Mouse (Mus musculus) G1E (cell line): ENCODE measurements around the gene Rap1b. TPM values are rescaled to one million over a fixed set of nuclear protein-coding genes. Genes with fewer than 3 reads are reported as not detected.

Experiments
- ATAC-seq: 2 replicates; pipeline ENCODE4 v1.8.0; 2016; ENCODE audit warnings: mild to moderate bottlenecking; ENCODE audit not compliant: insufficient number of reproducible peaks, poor library complexity, low FRiP score, severe bottlenecking; ENCODE audit errors: extremely low read depth
- DNase-seq: peaks from one replicate; pipeline ENCODE4 v3.0.0; 2012; ENCODE audit warnings: low spot score
- H3K27me3 ChIP-seq: 2 replicates; pipeline ENCODE4 v1.6.1; 2012; ENCODE audit warnings: mild to moderate bottlenecking, low read length, inconsistent platforms; ENCODE audit not compliant: insufficient read depth
- H3K36me3 ChIP-seq: replicated peaks from 2 replicates; pipeline ENCODE3; 2012; ENCODE audit warnings: mild to moderate bottlenecking, inconsistent platforms
- H3K4me1 ChIP-seq: 2 replicates; pipeline ENCODE4 v1.6.1; 2012; ENCODE audit warnings: low read depth, low read length, inconsistent platforms, mixed read lengths; ENCODE audit not compliant: insufficient read depth
- H3K4me3 ChIP-seq: 2 replicates; pipeline ENCODE4 v1.5.1; 2012; ENCODE audit warnings: low read depth, mild to moderate bottlenecking, inconsistent platforms, low read length, moderate library complexity, mixed read lengths
- H3K9me3 ChIP-seq: replicated peaks from 2 replicates; pipeline ENCODE4 v1.6.1; 2012; ENCODE audit warnings: inconsistent platforms
- CTCF ChIP-seq: IDR thresholded peaks from 2 replicates; pipeline ENCODE4 v1.5.1; 2012; ENCODE audit warnings: low read depth, low read length, inconsistent platforms, mixed read lengths
- GATA1 ChIP-seq: IDR thresholded peaks from 2 replicates; pipeline ENCODE4 v1.6.1; 2012; ENCODE audit warnings: borderline replicate concordance, low read length, inconsistent platforms, mixed read lengths
- GATA2 ChIP-seq: IDR thresholded peaks from 2 replicates; pipeline ENCODE4 v1.6.1; 2012; ENCODE audit warnings: low read depth, low read length, inconsistent platforms, borderline replicate concordance
- POLR2AphosphoS5 ChIP-seq: IDR thresholded peaks from 2 replicates; pipeline ENCODE4 v1.6.1; 2012; ENCODE audit warnings: low read depth, low read length, inconsistent platforms; ENCODE audit not compliant: insufficient replicate concordance
- TAL1 ChIP-seq: conservative IDR thresholded peaks from 2 replicates; pipeline ENCODE4 v1.6.1; 2012; ENCODE audit warnings: low read depth, low read length, inconsistent platforms, mixed read lengths
- polyA plus RNA-seq: library from polyadenylated mRNA; stranded (reverse); fragments of >175 nt; gene quantifications from 2 replicates; pipeline ENCODE4 v1.2.3, GENCODE M21; 2012
- total RNA-seq, 2 experiments: library from RNA; stranded (forward) in 1 of 2; stranded (reverse) in 1 of 2; fragments of 200-1000 nt in 1 of 2; fragments of >200 nt in 1 of 2; fragmentation: Nextera tagmentation in 1 of 2; gene quantifications; 2 replicates each; pipeline ENCODE4 v1.2.3; 2014 to 2017

The Rap1b gene
- total and polyA plus RNA-seq, 3 experiments, result 23.4 to 121 (median 73.1) TPM

DNA sequence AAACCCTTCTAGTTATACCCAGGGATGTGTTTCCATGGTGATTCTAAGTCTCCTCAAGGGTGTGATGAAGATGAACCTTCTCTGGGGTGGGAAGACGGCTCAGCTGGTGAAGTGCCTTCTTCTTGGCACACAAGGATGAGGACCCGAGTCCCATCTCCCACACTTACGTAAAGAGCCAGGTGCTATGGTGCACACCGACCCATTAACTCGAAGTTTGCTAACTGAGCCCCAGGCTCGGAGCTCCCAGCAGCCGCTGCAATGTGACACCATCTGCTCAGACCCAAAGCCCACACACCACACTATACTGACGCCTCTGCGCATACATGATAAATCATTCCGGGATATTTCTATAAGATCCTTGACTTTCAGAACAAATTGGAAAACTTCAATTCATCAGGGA lies 29.1 kb upstream of the Rap1b start:
- Histone ChIP-seq H3K9me3 (no peaks in the 10 kb centered on the region), H3K27me3 (no peaks in the 10 kb centered on the region), H3K36me3 (no peaks in the 10 kb centered on the region), H3K4me3 (no peak overlapping the region), H3K4me1 (no peaks in the 10 kb centered on the region)
- TF ChIP-seq TAL1, result no peak
- TF ChIP-seq CTCF, result no peak
- no peak for TF ChIP-seq POLR2AphosphoS5
- TF ChIP-seq GATA1, result no peak
- TF ChIP-seq GATA2, result no peak
- DNase-seq (no peak), ATAC-seq (no peak)

DNA sequence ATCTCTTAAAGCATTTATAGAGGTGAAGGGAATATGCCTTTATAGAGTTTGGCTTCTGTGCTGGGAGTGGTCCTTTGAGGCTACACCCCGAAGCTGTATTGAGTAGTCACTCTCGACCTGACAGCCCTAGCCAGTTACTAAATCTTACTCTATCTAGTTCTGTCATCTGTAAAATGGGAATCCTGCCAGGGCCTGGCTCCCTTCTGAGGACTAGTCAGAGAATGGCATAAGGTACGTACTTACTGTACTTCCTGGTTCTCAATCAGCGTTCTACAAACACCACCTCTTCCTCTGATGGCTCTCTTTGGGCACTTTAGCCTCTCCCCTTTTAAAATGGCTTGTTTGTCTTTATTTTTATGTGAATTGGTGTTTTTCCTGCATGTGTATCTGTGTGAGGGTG lies 28.1 kb upstream of the Rap1b start:
- ATAC-seq, result no peak
- DNase-seq, result no peak
- Histone ChIP-seq H3K36me3 (no peaks in the 10 kb centered on the region), H3K4me1 (no peaks in the 10 kb centered on the region), H3K9me3 (no peaks in the 10 kb centered on the region), H3K27me3 (no peaks in the 10 kb centered on the region), H3K4me3 (no peak overlapping the region)
- TF ChIP-seq GATA2, result no peak
- TF ChIP-seq CTCF, result no peak
- TF ChIP-seq POLR2AphosphoS5, result no peak
- no peak for TF ChIP-seq GATA1
- TF ChIP-seq TAL1, result no peak

DNA sequence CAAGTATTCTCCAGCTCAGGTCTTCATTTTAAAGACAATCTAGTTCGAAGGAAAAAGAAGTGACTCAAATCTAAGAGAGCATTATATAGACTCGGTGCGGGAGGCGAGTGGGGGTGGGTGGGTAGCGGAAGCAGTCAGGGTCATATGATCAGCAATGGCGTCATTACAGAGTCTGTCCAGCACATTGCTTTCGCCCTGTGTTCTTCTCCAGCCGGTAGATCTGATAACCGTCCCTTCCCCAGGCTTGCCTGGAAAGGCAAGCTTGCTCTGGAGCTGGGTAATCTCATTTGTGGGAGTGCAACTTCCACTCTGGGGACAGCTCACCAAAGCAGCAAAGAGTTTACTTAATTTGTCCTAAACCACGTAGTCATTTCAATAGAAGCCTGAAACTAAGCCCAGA lies 26.6 kb upstream of the Rap1b start:
- Histone ChIP-seq H3K27me3 (no peaks in the 10 kb centered on the region), H3K4me1 (no peaks in the 10 kb centered on the region), H3K36me3 (no peaks in the 10 kb centered on the region), H3K9me3 (no peaks in the 10 kb centered on the region), H3K4me3 (no peak overlapping the region)
- no peak for ATAC-seq
- TF ChIP-seq GATA1 (no peak), TAL1 (no peak), GATA2 (no peak), POLR2AphosphoS5 (no peak), CTCF (no peak)
- no peak for DNase-seq

- no peak for DNase-seq
- H3K4me3 ChIP-seq, result no peak overlapping the region
- ATAC-seq, result no peak
- no peaks in the 10 kb centered on the region for H3K27me3 ChIP-seq
- no peaks in the 10 kb centered on the region for H3K36me3 ChIP-seq
- no peaks in the 10 kb centered on the region for H3K9me3 ChIP-seq
- H3K4me1 ChIP-seq, result no peaks in the 10 kb centered on the region
- TF ChIP-seq TAL1, result no peak
- no peak for TF ChIP-seq POLR2AphosphoS5
- no peak for TF ChIP-seq GATA2
- no peak for TF ChIP-seq CTCF
- no peak for TF ChIP-seq GATA1
These were observed 21.5 kb upstream of the Rap1b start for GRCm38 (mm10) chr10:117867301-117867700.

DNA sequence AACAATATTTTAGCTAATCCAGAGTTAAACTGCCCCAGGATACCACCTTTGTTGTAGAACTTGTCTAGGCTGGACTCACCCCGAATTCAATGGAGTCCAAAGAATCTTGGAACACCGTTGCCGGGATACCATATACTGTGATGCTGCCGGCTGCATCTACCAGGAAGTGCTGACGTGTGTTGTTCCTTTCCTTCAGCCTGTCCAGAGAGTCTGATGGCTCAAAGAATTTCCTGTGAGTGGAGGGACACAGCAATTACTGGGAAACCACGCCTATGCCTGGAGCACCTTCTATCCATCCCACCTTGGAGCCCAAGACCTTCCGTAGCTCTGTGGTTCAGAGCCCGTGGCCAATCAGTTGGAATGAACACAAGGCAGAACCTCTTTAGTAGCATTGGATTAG lies 20.8 kb upstream of the Rap1b start:
- H3K27me3 ChIP-seq, result no peaks in the 10 kb centered on the region
- no peaks in the 10 kb centered on the region for H3K4me1 ChIP-seq
- ATAC-seq, result no peak
- H3K4me3 ChIP-seq, result no peak overlapping the region
- TF ChIP-seq TAL1 (no peak), GATA2 (no peak), CTCF (no peak), POLR2AphosphoS5 (no peak), GATA1 (no peak)
- no peaks in the 10 kb centered on the region for H3K36me3 ChIP-seq
- no peak for DNase-seq
- H3K9me3 ChIP-seq, result no peaks in the 10 kb centered on the region

DNA sequence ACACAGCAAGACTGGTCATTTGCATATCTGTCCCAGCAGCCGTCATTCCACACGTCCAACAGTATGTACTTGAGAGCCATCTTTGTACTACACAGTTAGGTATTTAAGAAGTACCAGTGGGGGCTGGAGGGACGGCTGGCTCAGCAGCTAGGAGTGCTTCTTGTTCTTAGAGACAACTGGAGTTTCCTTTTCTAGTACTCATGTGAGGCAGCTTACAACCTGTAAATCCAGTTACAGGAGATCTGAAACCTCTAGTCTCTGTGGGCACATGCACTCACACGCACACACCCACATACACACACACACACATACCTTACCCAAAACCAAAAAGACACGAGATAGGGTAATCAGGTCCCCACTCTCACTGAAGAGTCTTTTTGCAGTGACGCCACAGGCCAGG lies 18.9 kb upstream of the Rap1b start:
- no peak for TF ChIP-seq POLR2AphosphoS5
- TF ChIP-seq CTCF, result no peak
- TF ChIP-seq TAL1, result no peak
- no peak for TF ChIP-seq GATA1
- TF ChIP-seq GATA2, result no peak
- DNase-seq (no peak), ATAC-seq (no peak)
- Histone ChIP-seq H3K4me3 (no peak overlapping the region), H3K9me3 (no peaks in the 10 kb centered on the region), H3K27me3 (peaks cover 4% of the 10 kb centered on the region; the same call in 1 of the 2 replicates), H3K4me1 (no peaks in the 10 kb centered on the region), H3K36me3 (no peaks in the 10 kb centered on the region)

- no peak for TF ChIP-seq POLR2AphosphoS5
- TF ChIP-seq TAL1, result no peak
- no peak for TF ChIP-seq GATA2
- no peak for TF ChIP-seq GATA1
- no peak for TF ChIP-seq CTCF
- Histone ChIP-seq H3K4me1 (no peaks in the 10 kb centered on the region), H3K36me3 (no peaks in the 10 kb centered on the region), H3K9me3 (no peaks in the 10 kb centered on the region), H3K27me3 (peaks cover 4% of the 10 kb centered on the region; the same call in 1 of the 2 replicates), H3K4me3 (no peak overlapping the region)
- no peak for ATAC-seq
- DNase-seq, result no peak
These were observed 18.4 kb upstream of the Rap1b start for GRCm38 (mm10) chr10:117864251-117864650.
